Mouse (Mus musculus) c-Kit-positive CD71-positive TER-119-positive erythroid progenitor cells, embryonic 14.5 days (primary cell): Measurements from ENCODE around the gene Grap.

ENCODE experiments used
- DNase-seq: peaks from one replicate; pipeline ENCODE4 v3.0.0-alpha.2; 2013; ENCODE audit warnings: low spot score

Gene Grap

GRCm38 (mm10) chr11:61683907-61684731, 31.1 kb downstream of the Grap start, which contains the start of gene Fam83g:
Gene Fam83g (plus strand): TSS chr11:61684091.
- peak; percentile 79 for DNase-seq

- DNase-seq: peak; percentile 22
Measured at GRCm38 (mm10) chr11:61685119-61685725, 32.2 kb downstream of the Grap start.

GRCm38 (mm10) chr11:61686141-61686540, 33.1 kb downstream of the Grap start:
- DNase-seq: peak; percentile 70

GRCm38 (mm10) chr11:61686906-61687453, 33.9 kb downstream of the Grap start:
- peak; percentile 24 for DNase-seq

GRCm38 (mm10) chr11:61687595-61687994, 34.5 kb downstream of the Grap start:
- DNase-seq: peak; percentile 15

- DNase-seq: no peak
Measured at GRCm38 (mm10) chr11:61692996-61693395, 39.9 kb downstream of the Grap start.

- no peak for DNase-seq
Measured at GRCm38 (mm10) chr11:61698852-61699251, 45.8 kb downstream of the Grap start.

GRCm38 (mm10) chr11:61699460-61699859, 46.4 kb downstream of the Grap start:
- DNase-seq: no peak

- no peak for DNase-seq
Measured at GRCm38 (mm10) chr11:61699933-61700332, 46.9 kb downstream of the Grap start.

GRCm38 (mm10) chr11:61701696-61702095, 48.6 kb downstream of the Grap start:
- no peak for DNase-seq

- DNase-seq: no peak
Measured at GRCm38 (mm10) chr11:61702494-61702893, 49.4 kb downstream of the Grap start.

GRCm38 (mm10) chr11:61705581-61705980, 52.5 kb downstream of the Grap start:
- no peak for DNase-seq

GRCm38 (mm10) chr11:61706232-61706631, 53.2 kb downstream of the Grap start:
- DNase-seq: no peak

GRCm38 (mm10) chr11:61708928-61709327, 55.9 kb downstream of the Grap start:
- no peak for DNase-seq

GRCm38 (mm10) chr11:61713157-61713855, 60.2 kb downstream of the Grap start:
- DNase-seq: no peak

GRCm38 (mm10) chr11:61714346-61715117, 61.5 kb downstream of the Grap start:
- DNase-seq: peak; percentile 81

- no peak for DNase-seq
Measured at GRCm38 (mm10) chr11:61715130-61715529, 62.1 kb downstream of the Grap start.

- no peak for DNase-seq
Measured at GRCm38 (mm10) chr11:61717990-61718389, 64.9 kb downstream of the Grap start.

GRCm38 (mm10) chr11:61719387-61719786, 66.3 kb downstream of the Grap start:
- no peak for DNase-seq

- no peak for DNase-seq
Measured at GRCm38 (mm10) chr11:61719826-61720225, 66.8 kb downstream of the Grap start.

GRCm38 (mm10) chr11:61720636-61721035, 67.6 kb downstream of the Grap start, which contains the start of gene Slc5a10:
Gene Slc5a10 (minus strand): TSS chr11:61720826.
- no peak for DNase-seq

- no peak for DNase-seq
Measured at GRCm38 (mm10) chr11:61722077-61722476, 69.0 kb downstream of the Grap start.
